Mouse (Mus musculus) embryonic facial prominence, embryonic 11.5 days (tissue): ENCODE data around the gene Galntl6. TPM values are rescaled to one million over a fixed set of nuclear protein-coding genes. Genes with fewer than 3 reads are reported as not detected.

Experiments used
- ATAC-seq: fragments of 200-750 bp; cut with Nextera tagmentation; replicated peaks from 2 replicates; pipeline ENCODE4 v1.8.0; 2017; ENCODE audit warnings: low read depth; ENCODE audit not compliant: insufficient number of reproducible peaks, low FRiP score, low TSS enrichment
- DNase-seq: peaks from one replicate; pipeline ENCODE4 v3.0.0-alpha.2; 2015; ENCODE audit warnings: low spot score
- H3K27ac ChIP-seq: fragments of 300-500 bp; sonication (generic); replicated peaks from 2 replicates; pipeline ENCODE4 v1.5.1; 2014; ENCODE audit warnings: mild to moderate bottlenecking, low read depth, low read length, control low read depth
- H3K27me3 ChIP-seq: fragments of 300-500 bp; sonication (generic); 2 replicates; pipeline ENCODE4 v1.6.1; 2014; ENCODE audit warnings: mild to moderate bottlenecking, low read length, moderate library complexity, mixed read lengths; ENCODE audit not compliant: control insufficient read depth, insufficient read depth
- H3K36me3 ChIP-seq: fragments of 300-500 bp; sonication (generic); replicated peaks from 2 replicates; pipeline ENCODE4 v1.6.1; 2014; ENCODE audit warnings: low read depth, mild to moderate bottlenecking, low read length, moderate library complexity, mixed read lengths; ENCODE audit not compliant: control insufficient read depth, insufficient read depth
- H3K4me1 ChIP-seq: fragments of 300-500 bp; sonication (generic); 2 replicates; pipeline ENCODE4 v1.6.1; 2014; ENCODE audit warnings: low read length, mixed read lengths; ENCODE audit not compliant: control insufficient read depth, insufficient read depth
- H3K4me2 ChIP-seq: fragments of 300-500 bp; sonication (generic); 2 replicates; pipeline ENCODE4 v1.6.1; 2014; ENCODE audit warnings: low read depth, mild to moderate bottlenecking, control low read depth, low read length, moderate library complexity
- H3K4me3 ChIP-seq: fragments of 300-500 bp; sonication (generic); 2 replicates; pipeline ENCODE4 v1.5.1; 2014; ENCODE audit warnings: low read depth, low read length, control low read depth
- H3K9ac ChIP-seq: fragments of 300-500 bp; sonication (generic); replicated peaks from 2 replicates; pipeline ENCODE4 v1.6.1; 2014; ENCODE audit warnings: mild to moderate bottlenecking, control low read depth, low read length
- H3K9me3 ChIP-seq: fragments of 300-500 bp; sonication (generic); replicated peaks from 2 replicates; pipeline ENCODE4 v1.6.1; 2016; ENCODE audit warnings: mild to moderate bottlenecking, low read length, inconsistent platforms, mixed read lengths; ENCODE audit not compliant: control insufficient read depth
- WGBS: fragments of 180-500 bp; shearing (Covaris S2); extraction: QIAGEN DNeasy Blood & Tissue Kit; methylation state at CpG from one replicate; pipeline ENCODE4 v1.1.7; 2014; 5-methylcytosine and 5-hydroxymethylcytosine counted together
- polyA plus RNA-seq: library from polyadenylated mRNA; unstranded; fragments of >200 nt; fragmentation: Nextera tagmentation; extraction: Ambion mirVana; gene quantifications from 2 replicates; pipeline ENCODE4 v1.2.1, GENCODE M21; 2014

Gene Galntl6
- polyA plus RNA-seq, 1 experiment from 2014 or later: 0.74 TPM

GRCm38 (mm10) chr8:58371979-58372378, 540.5 kb downstream of the Galntl6 start:
- H3K4me2 ChIP-seq: no peak overlapping the region
- no peaks in the 10 kb centered on the region for H3K27me3 ChIP-seq
- H3K27ac ChIP-seq: no peak overlapping the region
- H3K4me1 ChIP-seq: no peaks in the 10 kb centered on the region
- DNase-seq (no peak), ATAC-seq (no peak)
- WGBS: 92% methylated on average over 10 of the region's 10 CpGs
- H3K9ac ChIP-seq: no peak overlapping the region
- no peak overlapping the region for H3K4me3 ChIP-seq
- H3K36me3 ChIP-seq: no peaks in the 10 kb centered on the region
- H3K9me3 ChIP-seq: no peaks in the 10 kb centered on the region

- H3K9me3 ChIP-seq: no peaks in the 10 kb centered on the region
- no peaks in the 10 kb centered on the region for H3K36me3 ChIP-seq
- no peak overlapping the region for H3K9ac ChIP-seq
- H3K27me3 ChIP-seq: no peaks in the 10 kb centered on the region
- no peak overlapping the region for H3K4me3 ChIP-seq
- no peak overlapping the region for H3K27ac ChIP-seq
- no peaks in the 10 kb centered on the region for H3K4me1 ChIP-seq
- ATAC-seq (no peak), DNase-seq (no peak)
- 65% methylated on average over 1 of the region's 1 CpGs for WGBS
- H3K4me2 ChIP-seq: no peak overlapping the region
Measured at GRCm38 (mm10) chr8:58331151-58331550, 581.3 kb downstream of the Galntl6 start.

DNA sequence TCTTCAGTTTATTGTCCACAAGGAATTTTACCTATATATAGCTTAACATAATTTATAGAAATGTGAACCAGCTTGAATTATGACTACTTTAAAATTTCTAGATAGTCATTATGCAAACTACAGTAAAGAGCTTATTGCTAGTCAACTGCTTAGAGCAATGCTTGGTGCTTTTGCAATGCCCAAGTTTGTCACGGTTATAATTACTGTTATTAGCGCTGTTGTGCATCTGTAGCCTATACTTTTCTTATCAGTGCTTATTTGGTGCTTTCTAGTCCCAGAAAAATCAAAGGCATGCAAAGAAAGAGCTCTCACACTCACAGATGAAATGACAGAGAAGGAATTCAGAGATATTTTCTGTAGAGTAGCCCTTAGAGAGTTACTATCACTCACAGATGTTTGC, 599.0 kb downstream of the Galntl6 start:
- no peak overlapping the region for H3K4me3 ChIP-seq
- H3K4me1 ChIP-seq: no peaks in the 10 kb centered on the region
- no peaks in the 10 kb centered on the region for H3K36me3 ChIP-seq
- no peaks in the 10 kb centered on the region for H3K27me3 ChIP-seq
- no peak overlapping the region for H3K4me2 ChIP-seq
- ATAC-seq (no peak), DNase-seq (no peak)
- WGBS: 90% methylated on average over 2 of the region's 2 CpGs
- no peak overlapping the region for H3K27ac ChIP-seq
- H3K9me3 ChIP-seq: no peaks in the 10 kb centered on the region
- no peak overlapping the region for H3K9ac ChIP-seq

DNA sequence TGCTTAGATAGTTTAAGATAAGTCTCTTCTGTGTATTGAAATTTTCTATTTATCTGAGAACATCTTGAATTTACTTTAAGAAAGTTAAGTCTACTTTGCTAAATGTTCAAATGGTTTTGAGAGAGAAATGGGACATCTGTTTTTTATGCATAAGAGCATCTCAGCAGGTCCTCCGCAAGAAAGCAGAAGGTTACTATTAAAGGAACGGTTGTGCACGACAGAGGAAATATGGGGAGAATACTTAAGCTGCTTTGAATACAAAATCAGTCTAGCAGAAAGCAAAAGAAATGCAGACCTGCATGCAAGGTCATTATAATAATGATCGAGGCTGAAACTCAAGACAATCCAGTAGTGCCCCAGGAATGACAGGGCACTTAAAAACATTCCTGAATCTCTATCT, 621.0 kb downstream of the Galntl6 start:
- DNase-seq (peak; percentile 6), ATAC-seq (no peak)
- Histone ChIP-seq H3K27ac (no peak overlapping the region), H3K9me3 (no peaks in the 10 kb centered on the region), H3K4me3 (no peak overlapping the region), H3K4me1 (no peaks in the 10 kb centered on the region), H3K27me3 (no peaks in the 10 kb centered on the region), H3K9ac (no peak overlapping the region), H3K4me2 (no peak overlapping the region), H3K36me3 (no peaks in the 10 kb centered on the region)
- WGBS: 52% methylated on average over 4 of the region's 4 CpGs

- DNase-seq (no peak), ATAC-seq (no peak)
- Histone ChIP-seq H3K4me3 (no peak overlapping the region), H3K4me2 (no peak overlapping the region), H3K9ac (no peak overlapping the region), H3K36me3 (no peaks in the 10 kb centered on the region), H3K27me3 (no peaks in the 10 kb centered on the region), H3K27ac (no peak overlapping the region), H3K4me1 (no peaks in the 10 kb centered on the region), H3K9me3 (no peaks in the 10 kb centered on the region)
Measured at GRCm38 (mm10) chr8:58290080-58290479, 622.4 kb downstream of the Galntl6 start.

DNA sequence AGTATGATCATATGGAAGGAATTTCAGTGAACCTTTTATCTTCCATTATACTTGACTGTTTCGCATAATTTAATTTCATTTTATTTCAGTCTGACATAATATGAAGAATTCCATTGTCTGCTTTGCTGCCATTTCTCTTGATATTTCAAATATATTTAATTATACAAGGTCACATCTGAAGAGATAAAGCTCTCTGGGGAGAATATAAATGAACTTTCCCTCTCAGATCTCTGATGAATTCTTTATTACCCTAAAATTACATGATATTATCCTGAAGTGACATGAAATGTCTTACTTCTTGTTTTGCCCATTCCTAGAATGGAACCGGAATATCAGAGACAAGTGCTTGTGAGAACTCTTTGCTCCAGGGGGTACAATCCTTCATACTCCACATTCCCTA, 647.0 kb downstream of the Galntl6 start:
- H3K27me3 ChIP-seq: no peaks in the 10 kb centered on the region
- H3K4me3 ChIP-seq: no peak overlapping the region
- WGBS: 92% methylated on average over 2 of the region's 2 CpGs
- H3K9ac ChIP-seq: no peak overlapping the region
- DNase-seq (no peak), ATAC-seq (no peak)
- no peak overlapping the region for H3K4me2 ChIP-seq
- no peaks in the 10 kb centered on the region for H3K4me1 ChIP-seq
- H3K36me3 ChIP-seq: no peaks in the 10 kb centered on the region
- no peaks in the 10 kb centered on the region for H3K9me3 ChIP-seq
- no peak overlapping the region for H3K27ac ChIP-seq

GRCm38 (mm10) chr8:58258577-58259315, 653.7 kb downstream of the Galntl6 start:
- no peak for ATAC-seq
- H3K27ac ChIP-seq: no peak overlapping the region
- WGBS: 73% methylated on average over 2 of the region's 2 CpGs

DNA sequence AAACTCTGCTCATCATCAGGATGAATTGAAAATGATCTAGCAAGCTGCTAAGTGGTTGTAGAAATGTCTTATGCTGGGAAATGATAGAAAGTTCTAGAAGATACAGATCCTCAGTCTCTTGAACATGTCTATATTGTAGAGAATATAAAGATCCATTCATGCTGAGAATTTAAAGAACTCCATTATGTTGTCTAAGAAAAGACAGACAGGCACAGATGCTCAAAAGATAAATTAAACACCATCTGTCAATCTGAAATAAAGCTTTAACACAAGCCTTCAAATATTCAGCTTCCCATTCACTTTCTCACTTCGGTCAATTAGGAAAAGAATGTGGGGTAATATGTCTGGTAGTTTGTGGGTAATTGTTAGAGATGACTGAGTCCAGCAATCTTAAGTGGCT, 658.8 kb downstream of the Galntl6 start:
- DNase-seq: no peak
- H3K4me2 ChIP-seq: no peak overlapping the region
- H3K4me1 ChIP-seq: no peaks in the 10 kb centered on the region
- H3K27ac ChIP-seq: no peak overlapping the region
- H3K4me3 ChIP-seq: no peak overlapping the region
- no peaks in the 10 kb centered on the region for H3K36me3 ChIP-seq
- no peaks in the 10 kb centered on the region for H3K9me3 ChIP-seq
- WGBS: 73% methylated on average over 1 of the region's 1 CpGs
- H3K9ac ChIP-seq: no peak overlapping the region
- ATAC-seq: no peak
- no peaks in the 10 kb centered on the region for H3K27me3 ChIP-seq

More at GRCm38 (mm10) chr8:58258577-58259315, 653.7 kb downstream of the Galntl6 start:
- DNase-seq: no peak
- Histone ChIP-seq H3K4me3 (no peak overlapping the region), H3K9me3 (no peaks in the 10 kb centered on the region), H3K9ac (no peak overlapping the region), H3K36me3 (no peaks in the 10 kb centered on the region), H3K27me3 (no peaks in the 10 kb centered on the region), H3K4me1 (no peaks in the 10 kb centered on the region), H3K4me2 (no peak overlapping the region)
